Mouse (Mus musculus): ENCODE data around the gene Fgf23.

Fgf23 gene

GRCm38 (mm10) chr6:127114753-127115456 lies 42.2 kb downstream of the Fgf23 start:
- DNase-seq (ENCODE audit: low spot score in 2 of 2): no peak

- DNase-seq (ENCODE audit: low spot score in 2 of 2): no peak
Observed at GRCm38 (mm10) chr6:127122221-127122806, 49.6 kb downstream of the Fgf23 start.

GRCm38 (mm10) chr6:127122996-127123395 lies 50.3 kb downstream of the Fgf23 start:
- DNase-seq (ENCODE audit: low spot score in 2 of 2): no peak

GRCm38 (mm10) chr6:127123506-127123905 lies 50.8 kb downstream of the Fgf23 start:
- DNase-seq (ENCODE audit: low spot score in 2 of 2): no peak

- DNase-seq (ENCODE audit: low spot score in 2 of 2): no peak
Observed at GRCm38 (mm10) chr6:127129659-127130058, 57.0 kb downstream of the Fgf23 start.

- DNase-seq (ENCODE audit: low spot score in 2 of 2): no peak
Observed at GRCm38 (mm10) chr6:127130377-127130776, 57.7 kb downstream of the Fgf23 start.
